In genomic region chr2:31309549-31309948, GRCm38 (mm10) we compare ENCODE assay signal across 28 mouse cellular contexts. TPM values are rescaled to one million over a fixed set of nuclear protein-coding genes. Genes with fewer than 3 reads are reported as not detected.
DNase-seq lines count a peak whose midpoint lies in the region; ATAC-seq and TF ChIP-seq lines count a peak whose summit lies in the region.
"Had no signal": no experiment of that assay in that cellular context is flagged by ENCODE, and none has a peak within 500 bp of the region (broad histone marks: within the 10 kb centered on the region; RNA-seq: fewer than 3 reads in every experiment).

No protein-coding gene starts in this region.

- TF ChIP-seq CTCF in kidney, postnatal 0 days (IDR thresholded peaks at IDR 0.05; ENCODE audit: low read depth), result no peak

- H3K4me3 ChIP-seq in kidney, postnatal 0 days (replicated peaks; ENCODE audit: low read depth, low read length), result no peak overlapping the region
- H3K4me3 ChIP-seq in forebrain, embryonic 11.5 days (ENCODE audit: low read depth, low read length), result no peak overlapping the region
- H3K4me3 ChIP-seq: erythroblast, embryonic 14.5 days; forebrain, embryonic 12.5 days; heart, adult 2 months; heart, embryonic 12.5 days; limb, embryonic 12.5 days; liver, embryonic 15.5 days; midbrain, embryonic 15.5 days had no signal

- ATAC-seq in kidney, postnatal 0 days (replicated peaks; ENCODE audit: low FRiP score, low read depth), result no peak
- ATAC-seq in forebrain, embryonic 11.5 days (replicated peaks; ENCODE audit: low FRiP score), result no peak
- ATAC-seq: intestine, postnatal 0 days; midbrain, embryonic 15.5 days had no signal

- no peak overlapping the region for H3K9ac ChIP-seq in kidney, postnatal 0 days (ENCODE audit: low read depth, low read length)
- H3K9ac ChIP-seq in forebrain, embryonic 11.5 days (ENCODE audit: low read length), result no peak overlapping the region
- H3K9ac ChIP-seq: forebrain, embryonic 12.5 days; heart, embryonic 12.5 days; hindbrain, embryonic 14.5 days; limb, embryonic 12.5 days; liver, embryonic 15.5 days; lung, embryonic 14.5 days; midbrain, embryonic 15.5 days had no signal

- H3K4me1 ChIP-seq in kidney, postnatal 0 days (replicated peaks; ENCODE audit: insufficient read depth, low read length), result 0 out of 2 replicates have a peak, but pooled peaks cover 2% of the 10 kb centered on the region
- no peaks in the 10 kb centered on the region; the same call in 1 of the 2 replicates for H3K4me1 ChIP-seq in forebrain, embryonic 11.5 days (replicated peaks; ENCODE audit: control insufficient read depth, insufficient read depth, low read length)
- H3K4me1 ChIP-seq: liver, embryonic 15.5 days had no signal

- DNase-seq in kidney, postnatal 0 days (ENCODE audit: low spot score), result peak; percentile 33
- no peak for DNase-seq in kidney, adult 11 months
- peak; percentile 20 for DNase-seq in urinary bladder, postnatal 14 days (ENCODE audit: low spot score)
- DNase-seq in urinary bladder, adult 18-20 months (ENCODE audit: low spot score in 2 of 2), result no peak
- DNase-seq in gastrocnemius, postnatal 10 days, result peak; percentile 56
- peak; percentile 72 for DNase-seq in skeletal muscle tissue, adult 2 months (ENCODE audit: low read depth, low spot score)
- no peak for DNase-seq in adrenal gland, postnatal 4 days (ENCODE audit: low spot score in 2 of 2)
- DNase-seq in forebrain, embryonic 11.5 days (ENCODE audit: low spot score), result no peak
- DNase-seq: adrenal gland, adult 8-10 months; cerebellum, adult 11 months; cerebellum, adult 9-11 months; kidney, postnatal 25 days; lung, embryonic 14.5 days; lung, postnatal 14 days; right cerebral cortex, postnatal 25 days; spleen, adult 18-20 months; thymus, postnatal 14 days had no signal

- WGBS in kidney, postnatal 0 days, result 33% methylated on average over 15 of the region's 15 CpGs
- 77% methylated on average over 15 of the region's 15 CpGs for WGBS in forebrain, embryonic 11.5 days

- peaks cover 21% of the 10 kb centered on the region for H3K27me3 ChIP-seq in kidney, postnatal 0 days (ENCODE audit: insufficient read depth, low read length)
- H3K27me3 ChIP-seq in forebrain, embryonic 11.5 days (ENCODE audit: control insufficient read depth, insufficient read depth, low read length), result peaks cover 19% of the 10 kb centered on the region

- no peak overlapping the region for H3K27ac ChIP-seq in kidney, postnatal 0 days
- H3K27ac ChIP-seq in forebrain, embryonic 11.5 days (ENCODE audit: low read depth, low read length), result no peak overlapping the region
- H3K27ac ChIP-seq: forebrain, embryonic 12.5 days; heart, adult 2 months; hindbrain, embryonic 14.5 days; limb, embryonic 12.5 days; liver, embryonic 15.5 days; midbrain, embryonic 15.5 days had no signal

- H3K9me3 ChIP-seq in kidney, postnatal 0 days (replicated peaks; ENCODE audit: low read length), result no peaks in the 10 kb centered on the region
- no peaks in the 10 kb centered on the region; the same call in 1 of the 2 replicates for H3K9me3 ChIP-seq in forebrain, embryonic 11.5 days (ENCODE audit: control insufficient read depth, low read length)
- H3K9me3 ChIP-seq: forebrain, embryonic 12.5 days; liver, embryonic 15.5 days; midbrain, embryonic 15.5 days had no signal

- no peak overlapping the region for H3K4me2 ChIP-seq in kidney, postnatal 0 days (ENCODE audit: low read length)
- H3K4me2 ChIP-seq in forebrain, embryonic 11.5 days (ENCODE audit: low read depth, low read length, severe bottlenecking), result no peak overlapping the region
- H3K4me2 ChIP-seq: forebrain, embryonic 12.5 days; heart, embryonic 12.5 days; hindbrain, embryonic 14.5 days; limb, embryonic 12.5 days; liver, embryonic 15.5 days; lung, embryonic 14.5 days; midbrain, embryonic 15.5 days had no signal

- no peaks in the 10 kb centered on the region for H3K36me3 ChIP-seq in kidney, postnatal 0 days (ENCODE audit: insufficient read depth, low read length)
- no peaks in the 10 kb centered on the region for H3K36me3 ChIP-seq in forebrain, embryonic 11.5 days (ENCODE audit: control insufficient read depth, insufficient read depth, low read length)
- H3K36me3 ChIP-seq: forebrain, embryonic 12.5 days; heart, embryonic 12.5 days; limb, embryonic 12.5 days; liver, embryonic 15.5 days; midbrain, embryonic 15.5 days had no signal

RNA-seq across cellular contexts. Expression of gene Hmcn2, which starts 4.7 kb away (rescaled TPM):
- polyA plus RNA-seq in kidney, postnatal 0 days (2015; fragmentation: Nextera tagmentation; extraction: Ambion mirVana), result 0.68 and 1.0 TPM in 2 replicates
- total RNA-seq in gastrocnemius, postnatal 10 days (2021), result 10 to 100 TPM; 38.8 to 50.5 TPM
- total RNA-seq in adrenal gland, postnatal 4 days (2021), result 1 to 10 TPM; 2.7 TPM
- 0.09 TPM in 1 of 2 replicates, not detected in the other for polyA plus RNA-seq in forebrain, embryonic 11.5 days (2014; fragmentation: Nextera tagmentation; extraction: Ambion mirVana)
- total RNA-seq: hematopoietic stem cell, adult 5-6 weeks; neutrophil, adult 5-6 weeks had no signal
- polyA plus RNA-seq: erythroblast, embryonic 14.5 days; limb, embryonic 12.5 days had no signal

Comparison
In these comparisons a context has a peak if more than half of its experiments do, and no peak if none do; other contexts are left out.
1. DNase-seq: peak in kidney, postnatal 0 days (single experiment), urinary bladder, postnatal 14 days (single experiment), gastrocnemius, postnatal 10 days (single experiment) and skeletal muscle tissue, adult 2 months (single experiment); none in kidney, adult 11 months (single experiment), urinary bladder, adult 18-20 months (0 of 2), adrenal gland, postnatal 4 days (0 of 2) and forebrain, embryonic 11.5 days (single experiment).
2. RNA of gene Hmcn2, which starts 4.7 kb away (total RNA-seq): 38.8 to 50.5 TPM in gastrocnemius, postnatal 10 days; 2.7 TPM in adrenal gland, postnatal 4 days; every median in the first group is over 10 times any median in the second.